Mouse (Mus musculus): ENCODE measurements around the gene Parva. TPM values are rescaled to one million over a fixed set of nuclear protein-coding genes. Genes with fewer than 3 reads are reported as not detected.

Gene Parva
- polyA plus RNA-seq, 1 experiment from 2014 or later: 47.2 TPM

- Histone ChIP-seq H3K9ac (ENCODE audit: low read depth, low read length) (no peak overlapping the region), H3K27me3 (ENCODE audit: control insufficient read depth, insufficient read depth, low read length) (no peaks in the 10 kb centered on the region), H3K9me3 (ENCODE audit: control insufficient read depth, low read length) (no peaks in the 10 kb centered on the region), H3K36me3 (ENCODE audit: control insufficient read depth, insufficient read depth, low read length) (no peaks in the 10 kb centered on the region), H3K4me1 (replicated peaks; ENCODE audit: control insufficient read depth, insufficient read depth, low read length) (no peaks in the 10 kb centered on the region), H3K4me2 (replicated peaks; ENCODE audit: low read depth, low read length) (no peak overlapping the region), H3K27ac (ENCODE audit: low read depth, low read length) (no peak overlapping the region), H3K4me3 (ENCODE audit: low read depth, low read length) (no peak overlapping the region)
- no peak for DNase-seq (ENCODE audit: low spot score)
- 92% methylated on average over 4 of the region's 4 CpGs for WGBS
- no peak for ATAC-seq (ENCODE audit: low FRiP score)
Observed at GRCm38 (mm10) chr7:112457920-112458319, 30.6 kb downstream of the Parva start.

GRCm38 (mm10) chr7:112458440-112458839, 31.1 kb downstream of the Parva start:
- 73% methylated on average over 5 of the region's 5 CpGs for WGBS
- no peak overlapping the region for H3K27ac ChIP-seq (ENCODE audit: low read depth, low read length)
- no peaks in the 10 kb centered on the region for H3K4me1 ChIP-seq (replicated peaks; ENCODE audit: control insufficient read depth, insufficient read depth, low read length)
- no peak overlapping the region for H3K4me2 ChIP-seq (replicated peaks; ENCODE audit: low read depth, low read length)
- DNase-seq (ENCODE audit: low spot score) (no peak), ATAC-seq (ENCODE audit: low FRiP score) (no peak)
- H3K9me3 ChIP-seq (ENCODE audit: control insufficient read depth, low read length): no peaks in the 10 kb centered on the region
- no peaks in the 10 kb centered on the region for H3K36me3 ChIP-seq (ENCODE audit: control insufficient read depth, insufficient read depth, low read length)
- no peaks in the 10 kb centered on the region for H3K27me3 ChIP-seq (ENCODE audit: control insufficient read depth, insufficient read depth, low read length)
- H3K9ac ChIP-seq (ENCODE audit: low read depth, low read length): no peak overlapping the region
- no peak overlapping the region for H3K4me3 ChIP-seq (ENCODE audit: low read depth, low read length)

DNA sequence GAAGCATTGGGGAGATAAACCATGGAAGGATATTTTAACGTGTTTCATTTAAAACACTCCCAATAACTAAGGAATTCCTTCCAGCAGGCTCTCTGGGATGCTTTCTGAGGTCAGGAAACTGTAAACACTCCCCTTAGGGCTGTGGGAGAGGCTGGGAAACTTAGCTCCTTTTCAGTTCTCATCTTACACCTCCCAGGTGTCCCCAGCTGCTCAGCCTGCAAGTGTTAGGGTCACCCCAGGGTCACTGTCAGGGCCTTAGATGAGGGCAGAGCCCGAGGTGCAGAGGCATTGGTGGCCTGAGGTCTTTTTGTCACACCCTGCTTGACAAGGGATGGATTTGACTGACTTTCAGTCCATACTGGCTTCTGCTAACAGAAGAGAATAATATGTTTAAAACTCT, 35.8 kb downstream of the Parva start:
- 2% methylated on average over 2 of the region's 2 CpGs for WGBS
- no peaks in the 10 kb centered on the region for H3K27me3 ChIP-seq (ENCODE audit: control insufficient read depth, insufficient read depth, low read length)
- H3K9ac ChIP-seq (ENCODE audit: low read depth, low read length): no peak overlapping the region
- H3K36me3 ChIP-seq (ENCODE audit: control insufficient read depth, insufficient read depth, low read length): no peaks in the 10 kb centered on the region
- H3K4me3 ChIP-seq (ENCODE audit: low read depth, low read length): no peak overlapping the region
- DNase-seq (ENCODE audit: low spot score) (no peak), ATAC-seq (ENCODE audit: low FRiP score) (no peak)
- no peak overlapping the region for H3K4me2 ChIP-seq (replicated peaks; ENCODE audit: low read depth, low read length)
- peaks cover 6% of the 10 kb centered on the region; the same call in 1 of the 2 replicates for H3K4me1 ChIP-seq (replicated peaks; ENCODE audit: control insufficient read depth, insufficient read depth, low read length)
- no peaks in the 10 kb centered on the region for H3K9me3 ChIP-seq (ENCODE audit: control insufficient read depth, low read length)
- no peak overlapping the region for H3K27ac ChIP-seq (ENCODE audit: low read depth, low read length)

- no peak for DNase-seq (ENCODE audit: low spot score)
- WGBS: 83% methylated on average over 3 of the region's 3 CpGs
- Histone ChIP-seq H3K4me3 (ENCODE audit: low read depth, low read length) (no peak overlapping the region), H3K9me3 (ENCODE audit: control insufficient read depth, low read length) (no peaks in the 10 kb centered on the region), H3K27ac (ENCODE audit: low read depth, low read length) (no peak overlapping the region), H3K4me2 (replicated peaks; ENCODE audit: low read depth, low read length) (no peak overlapping the region), H3K27me3 (ENCODE audit: control insufficient read depth, insufficient read depth, low read length) (no peaks in the 10 kb centered on the region), H3K36me3 (ENCODE audit: control insufficient read depth, insufficient read depth, low read length) (no peaks in the 10 kb centered on the region), H3K9ac (ENCODE audit: low read depth, low read length) (no peak overlapping the region), H3K4me1 (replicated peaks; ENCODE audit: control insufficient read depth, insufficient read depth, low read length) (peaks cover 6% of the 10 kb centered on the region; the same call in 1 of the 2 replicates)
- ATAC-seq (ENCODE audit: low FRiP score): no peak
Observed at GRCm38 (mm10) chr7:112465920-112466319, 38.6 kb downstream of the Parva start.

DNA sequence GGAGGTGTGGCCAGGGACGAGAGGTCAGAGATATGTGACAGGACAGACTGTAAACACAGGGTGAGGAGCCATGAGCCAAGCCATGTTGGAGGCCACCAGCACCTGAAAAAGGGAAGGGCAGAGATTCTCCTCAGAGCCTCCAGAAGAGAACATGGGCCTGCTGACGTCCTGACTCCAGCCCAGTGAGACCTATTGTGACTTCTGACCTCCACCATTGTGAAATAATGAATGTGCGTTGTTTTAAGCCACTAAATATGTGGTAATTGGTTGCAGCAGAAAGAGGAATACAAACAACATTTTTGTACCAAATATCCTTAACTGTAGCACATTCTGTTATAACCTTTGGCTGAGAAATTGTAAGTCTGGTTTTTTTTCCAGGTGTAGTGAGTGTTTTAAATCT, 39.5 kb downstream of the Parva start:
- Histone ChIP-seq H3K9ac (ENCODE audit: low read depth, low read length) (no peak overlapping the region), H3K27ac (ENCODE audit: low read depth, low read length) (no peak overlapping the region), H3K36me3 (ENCODE audit: control insufficient read depth, insufficient read depth, low read length) (no peaks in the 10 kb centered on the region), H3K9me3 (ENCODE audit: control insufficient read depth, low read length) (no peaks in the 10 kb centered on the region), H3K27me3 (ENCODE audit: control insufficient read depth, insufficient read depth, low read length) (no peaks in the 10 kb centered on the region), H3K4me1 (replicated peaks; ENCODE audit: control insufficient read depth, insufficient read depth, low read length) (peaks cover 6% of the 10 kb centered on the region; the same call in 1 of the 2 replicates), H3K4me2 (replicated peaks; ENCODE audit: low read depth, low read length) (no peak overlapping the region), H3K4me3 (ENCODE audit: low read depth, low read length) (no peak overlapping the region)
- DNase-seq (ENCODE audit: low spot score) (no peak), ATAC-seq (ENCODE audit: low FRiP score) (no peak)
- 63% methylated on average over 3 of the region's 3 CpGs for WGBS

- Histone ChIP-seq H3K36me3 (ENCODE audit: control insufficient read depth, insufficient read depth, low read length) (no peaks in the 10 kb centered on the region), H3K9ac (ENCODE audit: low read depth, low read length) (no peak overlapping the region), H3K4me1 (replicated peaks; ENCODE audit: control insufficient read depth, insufficient read depth, low read length) (peaks cover 6% of the 10 kb centered on the region), H3K4me3 (ENCODE audit: low read depth, low read length) (no peak overlapping the region), H3K27me3 (ENCODE audit: control insufficient read depth, insufficient read depth, low read length) (no peaks in the 10 kb centered on the region), H3K4me2 (replicated peaks; ENCODE audit: low read depth, low read length) (no peak overlapping the region), H3K9me3 (ENCODE audit: control insufficient read depth, low read length) (no peaks in the 10 kb centered on the region), H3K27ac (ENCODE audit: low read depth, low read length) (0 out of 2 replicates have a peak overlapping the region, but pooled peaks have one; percentile 44)
- DNase-seq (ENCODE audit: low spot score): peak; percentile 65
- 21% methylated on average over 11 of the region's 11 CpGs for WGBS
- peak; percentile 75; the same call in 1 of the 2 replicates for ATAC-seq (ENCODE audit: low FRiP score)
Observed at GRCm38 (mm10) chr7:112467687-112468111, 40.4 kb downstream of the Parva start.

GRCm38 (mm10) chr7:112469817-112470216, 42.5 kb downstream of the Parva start:
- Histone ChIP-seq H3K36me3 (ENCODE audit: control insufficient read depth, insufficient read depth, low read length) (no peaks in the 10 kb centered on the region), H3K4me2 (replicated peaks; ENCODE audit: low read depth, low read length) (no peak overlapping the region), H3K9me3 (ENCODE audit: control insufficient read depth, low read length) (no peaks in the 10 kb centered on the region), H3K4me1 (replicated peaks; ENCODE audit: control insufficient read depth, insufficient read depth, low read length) (peaks cover 11% of the 10 kb centered on the region), H3K27me3 (ENCODE audit: control insufficient read depth, insufficient read depth, low read length) (no peaks in the 10 kb centered on the region), H3K4me3 (ENCODE audit: low read depth, low read length) (no peak overlapping the region), H3K27ac (ENCODE audit: low read depth, low read length) (no peak overlapping the region), H3K9ac (ENCODE audit: low read depth, low read length) (no peak overlapping the region)
- no peak for ATAC-seq (ENCODE audit: low FRiP score)
- DNase-seq (ENCODE audit: low spot score): peak; percentile 88
- WGBS: 40% methylated on average over 5 of the region's 5 CpGs

- DNase-seq (ENCODE audit: low spot score) (no peak), ATAC-seq (ENCODE audit: low FRiP score) (no peak)
- H3K4me1 ChIP-seq (replicated peaks; ENCODE audit: control insufficient read depth, insufficient read depth, low read length): peaks cover 11% of the 10 kb centered on the region
- no peak overlapping the region for H3K27ac ChIP-seq (ENCODE audit: low read depth, low read length)
- H3K4me2 ChIP-seq (replicated peaks; ENCODE audit: low read depth, low read length): no peak overlapping the region
- no peaks in the 10 kb centered on the region for H3K36me3 ChIP-seq (ENCODE audit: control insufficient read depth, insufficient read depth, low read length)
- no peak overlapping the region for H3K4me3 ChIP-seq (ENCODE audit: low read depth, low read length)
- no peaks in the 10 kb centered on the region for H3K27me3 ChIP-seq (ENCODE audit: control insufficient read depth, insufficient read depth, low read length)
- no peaks in the 10 kb centered on the region for H3K9me3 ChIP-seq (ENCODE audit: control insufficient read depth, low read length)
- no peak overlapping the region for H3K9ac ChIP-seq (ENCODE audit: low read depth, low read length)
- 70% methylated on average over 7 of the region's 7 CpGs for WGBS
Observed at GRCm38 (mm10) chr7:112471316-112471715, 44.0 kb downstream of the Parva start.

- no peaks in the 10 kb centered on the region for H3K27me3 ChIP-seq (ENCODE audit: control insufficient read depth, insufficient read depth, low read length)
- WGBS: 76% methylated on average over 10 of the region's 10 CpGs
- no peak overlapping the region for H3K4me2 ChIP-seq (replicated peaks; ENCODE audit: low read depth, low read length)
- no peak overlapping the region for H3K9ac ChIP-seq (ENCODE audit: low read depth, low read length)
- no peak for ATAC-seq (ENCODE audit: low FRiP score)
- H3K27ac ChIP-seq (ENCODE audit: low read depth, low read length): no peak overlapping the region
- H3K4me1 ChIP-seq (replicated peaks; ENCODE audit: control insufficient read depth, insufficient read depth, low read length): peaks cover 10% of the 10 kb centered on the region
- no peaks in the 10 kb centered on the region for H3K9me3 ChIP-seq (ENCODE audit: control insufficient read depth, low read length)
- H3K36me3 ChIP-seq (ENCODE audit: control insufficient read depth, insufficient read depth, low read length): no peaks in the 10 kb centered on the region
- no peak overlapping the region for H3K4me3 ChIP-seq (ENCODE audit: low read depth, low read length)
- no peak for DNase-seq (ENCODE audit: low spot score)
Observed at GRCm38 (mm10) chr7:112472024-112472707, 44.9 kb downstream of the Parva start.
